Mouse (Mus musculus): ENCODE data around the gene Gm35549. TPM values are rescaled to one million over a fixed set of nuclear protein-coding genes. Genes with fewer than 3 reads are reported as not detected.
A peak's percentile ranks its signal among the peaks of the same experiment; 100 is the strongest.
"Not testable (repeated sequence)": the region's sequence is repeated elsewhere in the genome, so short reads cannot be mapped to it uniquely, and the experiment has no call there.

Gm35549 gene
- polyA plus RNA-seq, 1 experiment = not detected

GRCm38 (mm10) chr9:122863731-122864130 lies 19.9 kb upstream of the Gm35549 start:
- H3K4me3 ChIP-seq (replicated peaks; ENCODE audit: extremely low read depth, low read depth, low read length) = no peak overlapping the region
- TF ChIP-seq POLR2A (IDR thresholded peaks at IDR 0.05; ENCODE audit: borderline replicate concordance, extremely low read depth, low read depth, low read length) = no peak
- TF ChIP-seq CTCF (IDR thresholded peaks at IDR 0.05; ENCODE audit: insufficient read depth, low read length) = no peak
- peaks cover 8% of the 10 kb centered on the region for H3K4me1 ChIP-seq (ENCODE audit: control insufficient read depth, insufficient read depth, low read length)
- WGBS = 56% methylated on average over 2 of the region's 2 CpGs
- DNase-seq = no peak

- TF ChIP-seq POLR2A (IDR thresholded peaks at IDR 0.05; ENCODE audit: borderline replicate concordance, extremely low read depth, low read depth, low read length) = no peak
- no peak for TF ChIP-seq CTCF (IDR thresholded peaks at IDR 0.05; ENCODE audit: insufficient read depth, low read length)
- Histone ChIP-seq H3K4me1 (ENCODE audit: control insufficient read depth, insufficient read depth, low read length) (peaks cover 8% of the 10 kb centered on the region), H3K4me3 (replicated peaks; ENCODE audit: extremely low read depth, low read depth, low read length) (no peak overlapping the region)
- DNase-seq = no peak
These were observed 16.9 kb upstream of the Gm35549 start for GRCm38 (mm10) chr9:122860752-122861151.

DNA sequence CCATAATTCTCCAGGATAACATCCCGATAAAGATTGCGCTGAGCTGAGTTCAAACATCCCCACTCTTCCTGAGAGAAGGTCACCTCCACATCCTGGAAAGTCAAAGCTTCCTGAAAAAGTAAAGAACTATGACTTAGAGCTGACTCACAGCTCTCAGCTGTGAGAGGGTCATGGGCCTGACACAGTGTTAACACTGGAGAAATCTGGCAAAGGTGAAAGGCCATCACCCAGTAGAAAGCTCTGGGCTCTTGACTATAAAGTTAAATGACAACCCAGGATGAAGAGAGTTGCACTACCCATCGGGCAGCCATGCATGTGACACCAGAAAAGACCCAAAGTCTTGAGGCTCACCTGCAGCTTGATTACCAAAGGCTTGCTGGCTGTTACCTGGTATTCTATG lies 12.9 kb upstream of the Gm35549 start:
- WGBS = 97% methylated on average over 3 of the region's 3 CpGs
- Histone ChIP-seq H3K4me1 (ENCODE audit: control insufficient read depth, insufficient read depth, low read length) (no peaks in the 10 kb centered on the region), H3K4me3 (replicated peaks; ENCODE audit: extremely low read depth, low read depth, low read length) (no peak overlapping the region)
- TF ChIP-seq POLR2A (IDR thresholded peaks at IDR 0.05; ENCODE audit: borderline replicate concordance, extremely low read depth, low read depth, low read length) (no peak), CTCF (IDR thresholded peaks at IDR 0.05; ENCODE audit: insufficient read depth, low read length) (no peak)
- DNase-seq = no peak

DNA sequence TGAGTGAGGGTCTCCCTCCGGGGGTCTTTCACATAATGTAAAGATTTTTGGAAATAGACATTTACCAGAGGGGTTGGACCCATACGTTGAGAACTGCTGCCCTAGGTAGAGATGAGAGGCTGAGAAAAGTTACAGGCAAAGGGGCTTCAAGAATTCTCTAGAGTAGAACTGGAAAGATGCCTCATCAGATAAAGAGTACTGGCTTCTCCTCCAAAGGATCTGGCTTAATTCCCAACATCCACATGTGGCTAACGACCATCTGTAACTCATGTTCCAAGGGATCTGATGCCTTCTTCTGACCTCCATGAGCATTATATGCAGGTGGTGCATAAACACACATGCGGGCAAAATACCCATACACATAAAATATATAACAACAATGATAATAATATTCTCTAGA lies 11.8 kb upstream of the Gm35549 start:
- 96% methylated on average over 4 of the region's 4 CpGs for WGBS
- H3K4me3 ChIP-seq (replicated peaks; ENCODE audit: extremely low read depth, low read depth, low read length) = no peak overlapping the region
- H3K4me1 ChIP-seq (ENCODE audit: control insufficient read depth, insufficient read depth, low read length) = no peaks in the 10 kb centered on the region
- no peak for DNase-seq
- TF ChIP-seq CTCF (IDR thresholded peaks at IDR 0.05; ENCODE audit: insufficient read depth, low read length) (no peak), POLR2A (IDR thresholded peaks at IDR 0.05; ENCODE audit: borderline replicate concordance, extremely low read depth, low read depth, low read length) (no peak)

DNA sequence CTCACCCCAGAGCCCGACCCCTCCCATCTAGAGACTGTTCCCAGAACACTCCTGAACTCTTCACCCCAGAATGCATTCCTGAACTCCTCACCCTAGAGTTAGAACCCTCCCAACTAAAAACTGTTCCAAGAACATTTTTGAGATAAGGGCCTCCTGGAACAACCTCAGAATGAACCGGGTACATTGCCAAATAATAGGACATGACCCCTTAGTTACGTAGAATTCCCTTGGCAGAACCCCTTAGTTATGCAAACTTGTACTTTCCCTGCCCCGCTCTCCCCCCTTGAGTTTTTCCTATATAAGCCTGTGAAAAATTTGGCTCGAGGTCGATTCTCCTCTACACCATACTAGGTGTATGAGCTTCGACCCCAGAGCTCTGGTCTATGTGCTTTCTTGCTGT lies 11.3 kb upstream of the Gm35549 start:
- not testable (repeated sequence) for H3K4me3 ChIP-seq (replicated peaks; ENCODE audit: extremely low read depth, low read depth, low read length); H3K4me1 ChIP-seq (ENCODE audit: control insufficient read depth, insufficient read depth, low read length); DNase-seq
- 66% methylated on average over 3 of the region's 7 CpGs for WGBS

DNA sequence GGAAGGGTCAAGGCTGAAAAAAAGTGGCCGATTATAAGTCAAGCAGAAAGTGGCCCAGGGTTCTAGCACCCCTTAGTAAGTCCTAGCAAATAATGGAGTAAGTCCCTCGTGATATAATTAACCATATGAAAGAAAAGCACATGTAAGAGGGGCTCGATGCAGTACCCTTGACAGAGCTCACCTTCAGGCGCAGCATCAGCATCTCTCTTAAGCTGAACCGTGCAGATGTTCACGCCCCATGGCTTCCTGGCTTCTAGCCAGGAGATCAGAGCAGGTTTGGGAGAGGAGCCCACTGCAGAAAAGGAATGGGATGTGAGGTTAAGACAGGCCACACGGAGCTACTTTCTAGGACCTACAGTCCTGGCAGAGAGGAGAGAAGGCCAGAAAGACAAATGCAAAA lies 10.7 kb upstream of the Gm35549 start:
- H3K4me3 ChIP-seq (replicated peaks; ENCODE audit: extremely low read depth, low read depth, low read length) = no peak overlapping the region
- no peaks in the 10 kb centered on the region for H3K4me1 ChIP-seq (ENCODE audit: control insufficient read depth, insufficient read depth, low read length)
- no peak for DNase-seq
- WGBS = 88% methylated on average over 7 of the region's 7 CpGs
- no peak for TF ChIP-seq POLR2A (IDR thresholded peaks at IDR 0.05; ENCODE audit: borderline replicate concordance, extremely low read depth, low read depth, low read length)
- no peak for TF ChIP-seq CTCF (IDR thresholded peaks at IDR 0.05; ENCODE audit: insufficient read depth, low read length)

- WGBS = 66% methylated on average over 8 of the region's 8 CpGs
- H3K4me1 ChIP-seq (ENCODE audit: control insufficient read depth, insufficient read depth, low read length); H3K4me3 ChIP-seq (replicated peaks; ENCODE audit: extremely low read depth, low read depth, low read length); DNase-seq: not testable (repeated sequence)
These were observed 4.0 kb upstream of the Gm35549 start for GRCm38 (mm10) chr9:122847811-122848311.

GRCm38 (mm10) chr9:122846156-122846555 lies 2.3 kb upstream of the Gm35549 start:
- DNase-seq = no peak
- no peak overlapping the region for H3K4me3 ChIP-seq (replicated peaks; ENCODE audit: extremely low read depth, low read depth, low read length)
- TF ChIP-seq CTCF (IDR thresholded peaks at IDR 0.05; ENCODE audit: insufficient read depth, low read length) (no peak), POLR2A (IDR thresholded peaks at IDR 0.05; ENCODE audit: borderline replicate concordance, extremely low read depth, low read depth, low read length) (no peak)
- no peaks in the 10 kb centered on the region for H3K4me1 ChIP-seq (ENCODE audit: control insufficient read depth, insufficient read depth, low read length)

GRCm38 (mm10) chr9:122845621-122846020 lies 1.8 kb upstream of the Gm35549 start:
- H3K4me3 ChIP-seq (replicated peaks; ENCODE audit: extremely low read depth, low read depth, low read length) = no peak overlapping the region
- DNase-seq = no peak
- WGBS = 72% methylated on average over 3 of the region's 3 CpGs
- no peak for TF ChIP-seq CTCF (IDR thresholded peaks at IDR 0.05; ENCODE audit: insufficient read depth, low read length)
- TF ChIP-seq POLR2A (IDR thresholded peaks at IDR 0.05; ENCODE audit: borderline replicate concordance, extremely low read depth, low read depth, low read length) = no peak
- H3K4me1 ChIP-seq (ENCODE audit: control insufficient read depth, insufficient read depth, low read length) = no peaks in the 10 kb centered on the region

- DNase-seq = peak; percentile 62
- no peak for TF ChIP-seq POLR2A (IDR thresholded peaks at IDR 0.05; ENCODE audit: borderline replicate concordance, extremely low read depth, low read depth, low read length)
- 0 out of 2 replicates have a peak, but pooled peaks have one; percentile 28 for TF ChIP-seq CTCF (IDR thresholded peaks at IDR 0.05; ENCODE audit: insufficient read depth, low read length)
- peak overlapping the region; percentile 39 for H3K4me3 ChIP-seq (replicated peaks; ENCODE audit: extremely low read depth, low read depth, low read length)
- peaks cover 2% of the 10 kb centered on the region; the same call in 1 of the 2 replicates for H3K4me1 ChIP-seq (ENCODE audit: control insufficient read depth, insufficient read depth, low read length)
- 29% methylated on average over 16 of the region's 16 CpGs for WGBS
These were observed 6.2 kb downstream of the Gm35549 start for GRCm38 (mm10) chr9:122837680-122838079.

- no peak for DNase-seq
- no peak overlapping the region for H3K4me3 ChIP-seq (replicated peaks; ENCODE audit: extremely low read depth, low read depth, low read length)
- 69% methylated on average over 4 of the region's 4 CpGs for WGBS
- peaks cover 2% of the 10 kb centered on the region; the same call in 1 of the 2 replicates for H3K4me1 ChIP-seq (ENCODE audit: control insufficient read depth, insufficient read depth, low read length)
- no peak for TF ChIP-seq POLR2A (IDR thresholded peaks at IDR 0.05; ENCODE audit: borderline replicate concordance, extremely low read depth, low read depth, low read length)
- no peak for TF ChIP-seq CTCF (IDR thresholded peaks at IDR 0.05; ENCODE audit: insufficient read depth, low read length)
These were observed 6.6 kb downstream of the Gm35549 start for GRCm38 (mm10) chr9:122837216-122837615.
